Mouse (Mus musculus): Measurements from ENCODE around the gene Degs1.

GRCm38 (mm10) chr1:182254618-182255017 is 28.0 kb downstream of the Degs1 start:
- TF ChIP-seq GATA1 (IDR thresholded peaks at IDR 0.05; ENCODE audit: low read length) (no peak), TAL1 (IDR thresholded peaks at IDR 0.05; ENCODE audit: low read length) (no peak)
